Mouse (Mus musculus) small intestine, adult 2 months (tissue): ENCODE measurements around the gene Ndnf. TPM values are rescaled to one million over a fixed set of nuclear protein-coding genes. Genes with fewer than 3 reads are reported as not detected.

Experiments
- H3K27ac ChIP-seq: fragments of 200-500 bp; 2 replicates; pipeline ENCODE4 v1.5.1; 2012; ENCODE audit warnings: low read depth, low read length, control low read depth, inconsistent platforms; ENCODE audit not compliant: insufficient read depth
- H3K27me3 ChIP-seq: fragments of 200-500 bp; 2 replicates; pipeline ENCODE4 v1.6.1; 2012; ENCODE audit warnings: mild to moderate bottlenecking, moderate library complexity, low read length, inconsistent platforms; ENCODE audit not compliant: control insufficient read depth, insufficient read depth
- H3K36me3 ChIP-seq: fragments of 200-500 bp; 2 replicates; pipeline ENCODE4 v1.6.1; 2012; ENCODE audit warnings: mild to moderate bottlenecking, low read length, control low read depth, inconsistent platforms; ENCODE audit not compliant: control insufficient read depth, insufficient read depth
- H3K4me1 ChIP-seq: fragments of 200-500 bp; 2 replicates; pipeline ENCODE4 v1.6.1; 2012; ENCODE audit warnings: low read length, inconsistent platforms, mixed read lengths; ENCODE audit not compliant: control insufficient read depth, insufficient read depth, insufficient read length
- H3K4me3 ChIP-seq: fragments of 200-500 bp; 2 replicates; pipeline ENCODE4 v1.5.1; 2012; ENCODE audit warnings: low read depth, mild to moderate bottlenecking, control low read depth, inconsistent platforms, low read length, moderate library complexity
- CTCF ChIP-seq: fragments of 200-500 bp; IDR thresholded peaks from 2 replicates; pipeline ENCODE4 v1.5.1; 2012; ENCODE audit warnings: low read depth, mild to moderate bottlenecking, control low read depth, inconsistent platforms, low read length, moderate library complexity, mixed read lengths; ENCODE audit not compliant: insufficient replicate concordance, insufficient read length; ENCODE audit errors: extremely low read depth
- POLR2A ChIP-seq: fragments of 200-500 bp; IDR thresholded peaks from 2 replicates; pipeline ENCODE4 v1.6.1; 2012; ENCODE audit warnings: low read depth, mild to moderate bottlenecking, control low read depth, inconsistent platforms, low read length, moderate library complexity
- WGBS: fragments of 180-500 bp; shearing (Covaris S2); methylation state at CpG from one replicate; pipeline ENCODE4 v1.1.7; 2018; 5-methylcytosine and 5-hydroxymethylcytosine counted together
- polyA plus RNA-seq: library from polyadenylated mRNA; depleted of rRNA; stranded (reverse); fragments of >200 nt; gene quantifications from 2 replicates; pipeline ENCODE4 v1.2.3, GENCODE M21; 2012; rRNA removed

Ndnf gene
- polyA plus RNA-seq, result 0.09 TPM in 2 replicates

DNA sequence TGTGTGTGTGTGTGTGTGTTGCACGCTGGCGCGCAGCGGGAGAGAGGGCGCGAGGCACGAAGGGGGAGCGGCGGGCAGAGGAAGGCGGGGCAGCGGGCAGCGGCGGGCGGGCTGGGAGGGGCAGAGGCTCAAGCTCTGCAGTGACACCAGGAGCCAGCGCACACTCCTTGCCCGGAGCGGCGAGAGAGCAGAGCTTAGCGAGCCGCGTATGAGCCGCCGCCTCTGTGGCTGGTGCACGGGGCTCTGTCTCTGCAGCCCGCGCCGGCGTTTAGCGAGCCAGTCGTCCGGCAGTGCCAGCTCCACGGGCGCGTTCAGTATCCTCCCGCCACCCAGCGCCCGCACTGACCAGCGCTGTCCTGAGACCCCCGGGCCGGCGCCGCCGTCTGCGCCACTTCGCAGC is at the start of gene Ndnf:
Gene Ndnf (plus strand): TSS at position 140 of the 400 bp plus-strand sequence.
- TF ChIP-seq CTCF, result no peak
- no peak for TF ChIP-seq POLR2A
- Histone ChIP-seq H3K4me3 (peak within 1 kb of the TSS; percentile 60), H3K27ac (no peak within 1 kb of the TSS), H3K4me1 (peaks cover 5% of the 10 kb centered on the region), H3K36me3 (no peaks in the 10 kb centered on the region), H3K27me3 (peaks cover 31% of the 10 kb centered on the region)
- WGBS, result under 1% methylated on average over 35 of the region's 45 CpGs

DNA sequence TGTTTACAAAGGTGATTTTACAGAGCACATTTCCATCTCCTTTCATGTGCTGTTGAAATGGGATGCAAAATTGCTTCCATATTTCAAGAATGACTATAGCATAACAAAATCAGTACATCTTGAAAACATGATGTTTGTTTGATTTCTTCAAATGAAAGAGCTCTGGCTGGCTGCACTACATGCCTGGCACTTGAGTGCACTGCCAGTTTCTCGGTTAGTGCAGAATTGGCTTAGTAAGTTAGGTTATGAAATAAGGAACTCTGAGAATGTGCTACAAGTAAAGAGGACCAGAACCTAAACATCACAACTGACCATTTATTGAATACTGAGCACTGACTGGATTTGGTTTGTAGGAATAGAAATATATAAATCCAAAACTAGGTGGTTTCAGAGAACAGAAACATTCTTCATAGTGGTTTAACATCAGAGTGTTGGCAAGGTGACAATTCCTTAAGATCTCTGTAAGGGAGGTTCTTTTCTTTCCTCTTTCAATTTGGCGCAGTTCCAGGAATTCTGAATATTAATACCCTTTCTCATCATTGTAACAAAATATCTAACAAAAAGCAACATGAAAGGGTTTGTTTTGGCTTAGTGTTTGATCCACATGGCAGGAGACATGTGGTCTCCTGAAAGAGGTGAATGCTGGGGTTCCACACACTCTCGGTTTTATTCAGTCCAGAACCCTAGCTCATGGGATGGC is 48.2 kb upstream of the Ndnf start:
- H3K27me3 ChIP-seq, result no peaks in the 10 kb centered on the region
- no peak overlapping the region for H3K4me3 ChIP-seq
- no peak overlapping the region for H3K27ac ChIP-seq
- no peaks in the 10 kb centered on the region for H3K36me3 ChIP-seq
- TF ChIP-seq POLR2A (no peak), CTCF (no peak)
- H3K4me1 ChIP-seq, result peaks cover 2% of the 10 kb centered on the region; the same call in 1 of the 2 replicates
- WGBS, result 77% methylated on average over 3 of the region's 3 CpGs

DNA sequence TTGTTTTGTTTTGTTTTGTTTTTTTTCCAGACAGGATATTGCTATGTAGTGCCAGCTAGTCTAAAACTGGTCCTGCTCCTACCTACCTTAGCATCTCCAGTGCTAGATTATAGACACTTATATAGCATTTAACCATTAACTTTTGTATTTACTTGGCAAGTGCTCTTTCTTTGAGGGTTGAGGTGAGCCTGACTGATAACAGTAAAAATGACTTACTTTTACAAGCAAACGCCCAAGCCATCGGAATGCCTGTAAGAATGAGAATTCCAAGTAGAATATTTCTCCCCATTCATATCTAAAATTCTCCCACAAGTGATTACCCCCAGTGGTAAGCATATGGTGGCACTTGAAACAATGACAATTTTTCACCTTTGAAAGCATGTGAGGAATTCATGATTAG is 40.8 kb upstream of the Ndnf start:
- TF ChIP-seq CTCF (no peak), POLR2A (no peak)
- H3K27ac ChIP-seq, result no peak overlapping the region
- H3K27me3 ChIP-seq, result no peaks in the 10 kb centered on the region
- no peaks in the 10 kb centered on the region for H3K36me3 ChIP-seq
- H3K4me1 ChIP-seq, result no peaks in the 10 kb centered on the region
- 24% methylated on average over 2 of the region's 2 CpGs for WGBS
- no peak overlapping the region for H3K4me3 ChIP-seq

DNA sequence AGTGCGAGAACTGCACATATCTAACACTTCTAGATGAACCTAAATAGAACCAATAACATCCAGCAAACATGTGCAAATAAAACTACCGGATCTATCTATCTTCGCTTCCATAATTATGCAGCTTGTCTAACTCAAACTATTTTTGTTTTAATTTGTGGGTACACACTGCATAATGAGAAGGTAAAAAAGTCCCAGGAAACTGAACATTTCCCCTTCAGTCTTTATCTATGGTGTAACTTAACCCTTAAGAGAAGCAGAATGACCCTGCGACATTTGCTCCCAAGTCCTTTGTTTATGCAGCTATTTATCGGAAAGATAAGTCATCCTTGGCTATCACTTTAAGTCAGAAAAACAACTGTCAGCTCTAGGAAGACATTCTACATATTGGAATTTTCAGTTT is 39.2 kb upstream of the Ndnf start:
- Histone ChIP-seq H3K4me3 (no peak overlapping the region), H3K36me3 (no peaks in the 10 kb centered on the region), H3K27ac (no peak overlapping the region), H3K4me1 (no peaks in the 10 kb centered on the region), H3K27me3 (no peaks in the 10 kb centered on the region)
- TF ChIP-seq CTCF, result no peak
- no peak for TF ChIP-seq POLR2A
- WGBS, result 76% methylated on average over 5 of the region's 5 CpGs

DNA sequence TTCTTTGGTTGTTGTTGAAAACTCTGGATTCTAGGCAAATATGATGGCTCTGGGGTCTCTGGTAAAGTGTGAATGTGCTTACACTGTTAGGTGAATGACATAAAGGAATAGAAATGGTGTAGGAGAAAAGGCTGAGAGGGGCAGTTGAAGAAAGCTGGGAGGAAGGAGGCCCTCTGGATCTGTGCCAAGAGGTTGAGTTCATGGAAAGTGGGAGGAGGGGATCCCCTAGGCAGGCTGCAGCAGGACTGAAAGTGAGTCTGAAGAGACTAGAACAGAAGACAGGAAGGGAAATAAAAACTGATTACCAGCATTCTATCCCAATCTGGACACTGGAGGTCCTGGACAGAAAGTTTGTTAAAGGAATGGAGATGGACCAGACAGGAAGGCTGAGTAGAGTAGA is 29.0 kb upstream of the Ndnf start:
- Histone ChIP-seq H3K27ac (no peak overlapping the region), H3K27me3 (no peaks in the 10 kb centered on the region), H3K36me3 (no peaks in the 10 kb centered on the region), H3K4me1 (no peaks in the 10 kb centered on the region), H3K4me3 (no peak overlapping the region)
- TF ChIP-seq POLR2A (no peak), CTCF (no peak)

DNA sequence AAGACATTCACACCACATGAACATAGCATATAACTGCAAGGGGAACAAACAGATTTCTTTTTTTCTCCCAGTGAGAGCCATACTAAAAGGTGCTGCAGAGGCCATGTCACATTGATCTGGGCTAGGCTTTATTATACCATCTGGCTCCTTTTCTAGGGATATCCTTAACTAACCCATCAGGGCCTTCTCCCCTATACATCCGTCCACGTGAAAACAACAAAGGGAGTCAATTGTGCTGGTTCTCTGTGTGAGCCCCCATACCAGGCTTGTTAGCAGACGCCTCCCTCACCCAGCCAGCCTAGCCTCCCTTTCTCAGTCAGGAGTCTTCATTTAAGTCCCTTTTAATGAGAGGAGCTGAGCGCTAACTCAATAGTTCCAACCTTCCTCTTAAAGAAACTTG is 27.3 kb upstream of the Ndnf start:
- WGBS, result 78% methylated on average over 4 of the region's 4 CpGs
- Histone ChIP-seq H3K27ac (no peak overlapping the region), H3K4me1 (no peaks in the 10 kb centered on the region), H3K4me3 (no peak overlapping the region), H3K27me3 (no peaks in the 10 kb centered on the region), H3K36me3 (no peaks in the 10 kb centered on the region)
- no peak for TF ChIP-seq POLR2A
- TF ChIP-seq CTCF, result no peak

DNA sequence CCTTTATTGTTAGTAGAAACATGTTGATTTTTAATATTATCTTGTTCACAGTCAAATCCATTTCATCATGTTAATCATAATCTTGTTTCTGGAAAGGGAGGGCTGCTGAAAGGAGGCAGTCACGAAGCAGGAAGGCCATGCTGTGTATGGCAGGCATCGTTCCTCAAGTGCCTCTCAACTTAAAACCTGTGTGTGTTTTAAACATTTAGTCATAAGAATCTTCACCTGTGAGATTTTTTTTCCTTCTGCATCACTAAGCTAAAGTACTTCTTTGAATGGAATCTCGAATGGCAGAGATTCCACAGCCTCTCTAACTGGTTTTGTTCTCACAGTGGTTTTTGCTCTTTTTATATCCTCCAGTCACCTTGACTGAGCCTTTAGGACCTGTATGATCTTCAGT is 25.0 kb upstream of the Ndnf start:
- H3K4me3 ChIP-seq, result no peak overlapping the region
- H3K27me3 ChIP-seq, result no peaks in the 10 kb centered on the region
- no peaks in the 10 kb centered on the region for H3K4me1 ChIP-seq
- WGBS, result 57% methylated on average over 3 of the region's 3 CpGs
- no peak for TF ChIP-seq POLR2A
- no peak for TF ChIP-seq CTCF
- no peaks in the 10 kb centered on the region for H3K36me3 ChIP-seq
- no peak overlapping the region for H3K27ac ChIP-seq
